Mouse (Mus musculus) G1E (cell line): Measurements from ENCODE around the gene Klhl3.

Source experiments
- CTCF ChIP-seq: IDR thresholded peaks from 2 replicates; pipeline ENCODE4 v1.5.1; 2012; ENCODE audit warnings: low read depth, low read length, inconsistent platforms, mixed read lengths
- GATA1 ChIP-seq: IDR thresholded peaks from 2 replicates; pipeline ENCODE4 v1.6.1; 2012; ENCODE audit warnings: borderline replicate concordance, low read length, inconsistent platforms, mixed read lengths
- GATA2 ChIP-seq: IDR thresholded peaks from 2 replicates; pipeline ENCODE4 v1.6.1; 2012; ENCODE audit warnings: low read depth, low read length, inconsistent platforms, borderline replicate concordance
- POLR2AphosphoS5 ChIP-seq: IDR thresholded peaks from 2 replicates; pipeline ENCODE4 v1.6.1; 2012; ENCODE audit warnings: low read depth, low read length, inconsistent platforms; ENCODE audit not compliant: insufficient replicate concordance
- TAL1 ChIP-seq: conservative IDR thresholded peaks from 2 replicates; pipeline ENCODE4 v1.6.1; 2012; ENCODE audit warnings: low read depth, low read length, inconsistent platforms, mixed read lengths

DNA sequence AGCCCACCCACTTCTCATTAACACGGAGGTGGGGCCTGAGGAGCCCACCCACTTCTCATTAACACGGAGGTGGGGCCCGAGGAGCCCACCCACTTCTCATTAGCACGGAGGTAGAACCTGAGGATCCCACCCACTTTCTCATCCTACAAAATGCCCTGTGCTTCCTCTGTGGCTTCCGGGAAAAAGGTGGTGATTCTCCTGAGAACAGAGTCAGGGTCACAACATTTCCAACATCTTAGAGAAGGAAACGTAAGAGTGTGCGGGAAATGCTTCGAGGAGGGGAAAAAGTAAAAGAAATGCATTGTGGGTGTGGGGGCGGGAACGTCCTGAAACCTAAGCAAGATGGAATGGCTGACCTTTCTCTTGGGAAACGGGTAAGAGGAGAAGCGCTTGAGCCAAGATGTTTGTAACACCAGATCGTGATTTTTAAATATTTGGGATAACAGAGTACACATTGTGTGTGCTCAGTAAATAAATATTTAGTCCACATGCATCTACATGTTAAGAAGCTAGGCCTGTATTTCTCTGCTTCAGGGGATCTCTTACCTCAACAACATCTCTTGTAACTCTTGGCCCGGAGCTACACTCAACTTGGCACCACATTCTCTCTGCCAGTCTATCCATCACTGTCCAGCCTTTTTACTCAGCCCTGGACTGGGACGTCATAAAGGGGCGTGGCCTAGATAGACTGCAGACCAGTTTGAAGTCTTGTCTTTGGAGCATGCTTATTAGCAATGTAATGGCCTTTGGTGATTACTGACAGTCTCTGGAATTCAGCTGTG lies 105.9 kb downstream of the Klhl3 start:
- no peak for TF ChIP-seq GATA1
- TF ChIP-seq CTCF, result no peak
- no peak for TF ChIP-seq POLR2AphosphoS5
- TF ChIP-seq GATA2, result no peak
- no peak for TF ChIP-seq TAL1
